Mouse (Mus musculus) neural tube, embryonic 11.5 days (tissue): ENCODE measurements around the gene Fbxo7. TPM values are rescaled to one million over a fixed set of nuclear protein-coding genes. Genes with fewer than 3 reads are reported as not detected.

Experiments used
- ATAC-seq: fragments of 200-750 bp; cut with Nextera tagmentation; 2 replicates; pipeline ENCODE4 v1.8.0; 2017; ENCODE audit warnings: moderate number of reproducible peaks, mild to moderate bottlenecking, moderate TSS enrichment, moderate library complexity; ENCODE audit not compliant: insufficient read depth, low FRiP score, low TSS enrichment
- DNase-seq: peaks from one replicate; pipeline ENCODE4 v3.0.0-alpha.2; 2015; ENCODE audit warnings: low spot score
- H3K27ac ChIP-seq: fragments of 300-500 bp; sonication (generic); 2 replicates; pipeline ENCODE4 v1.5.1; 2014; ENCODE audit warnings: low read depth, mild to moderate bottlenecking, low read length
- H3K27me3 ChIP-seq: fragments of 300-500 bp; sonication (generic); 2 replicates; pipeline ENCODE4 v1.6.1; 2014; ENCODE audit warnings: mild to moderate bottlenecking, low read length, mixed read lengths; ENCODE audit not compliant: control insufficient read depth, insufficient read depth
- H3K36me3 ChIP-seq: fragments of 300-500 bp; sonication (generic); 2 replicates; pipeline ENCODE4 v1.6.1; 2014; ENCODE audit warnings: mild to moderate bottlenecking, low read length, moderate library complexity, mixed read lengths; ENCODE audit not compliant: control insufficient read depth, insufficient read depth
- H3K4me1 ChIP-seq: fragments of 300-500 bp; sonication (generic); 2 replicates; pipeline ENCODE4 v1.6.1; 2014; ENCODE audit warnings: low read length, mixed read lengths; ENCODE audit not compliant: control insufficient read depth, insufficient read depth
- H3K4me2 ChIP-seq: fragments of 300-500 bp; sonication (generic); 2 replicates; pipeline ENCODE4 v1.6.1; 2014; ENCODE audit warnings: low read depth, mild to moderate bottlenecking, moderate library complexity
- H3K4me3 ChIP-seq: fragments of 300-500 bp; sonication (generic); 2 replicates; pipeline ENCODE4 v1.5.1; 2014; ENCODE audit warnings: low read depth, low read length
- H3K9ac ChIP-seq: fragments of 300-500 bp; sonication (generic); 2 replicates; pipeline ENCODE4 v1.6.1; 2014; ENCODE audit warnings: mild to moderate bottlenecking, low read length
- H3K9me3 ChIP-seq: fragments of 300-500 bp; sonication (generic); 2 replicates; pipeline ENCODE4 v1.6.1; 2016; ENCODE audit warnings: low read length; ENCODE audit not compliant: control insufficient read depth
- WGBS: fragments of 180-500 bp; shearing (Covaris S2); extraction: QIAGEN DNeasy Blood & Tissue Kit; methylation state at CpG from one replicate; pipeline ENCODE4 v1.1.7; 2014; 5-methylcytosine and 5-hydroxymethylcytosine counted together
- polyA plus RNA-seq: library from polyadenylated mRNA; unstranded; fragments of >200 nt; fragmentation: Nextera tagmentation; extraction: Ambion mirVana; gene quantifications from 2 replicates; pipeline ENCODE4 v1.2.1, GENCODE M21; 2014

The Fbxo7 gene
- polyA plus RNA-seq = 22.9 and 24.0 TPM in 2 replicates

DNA sequence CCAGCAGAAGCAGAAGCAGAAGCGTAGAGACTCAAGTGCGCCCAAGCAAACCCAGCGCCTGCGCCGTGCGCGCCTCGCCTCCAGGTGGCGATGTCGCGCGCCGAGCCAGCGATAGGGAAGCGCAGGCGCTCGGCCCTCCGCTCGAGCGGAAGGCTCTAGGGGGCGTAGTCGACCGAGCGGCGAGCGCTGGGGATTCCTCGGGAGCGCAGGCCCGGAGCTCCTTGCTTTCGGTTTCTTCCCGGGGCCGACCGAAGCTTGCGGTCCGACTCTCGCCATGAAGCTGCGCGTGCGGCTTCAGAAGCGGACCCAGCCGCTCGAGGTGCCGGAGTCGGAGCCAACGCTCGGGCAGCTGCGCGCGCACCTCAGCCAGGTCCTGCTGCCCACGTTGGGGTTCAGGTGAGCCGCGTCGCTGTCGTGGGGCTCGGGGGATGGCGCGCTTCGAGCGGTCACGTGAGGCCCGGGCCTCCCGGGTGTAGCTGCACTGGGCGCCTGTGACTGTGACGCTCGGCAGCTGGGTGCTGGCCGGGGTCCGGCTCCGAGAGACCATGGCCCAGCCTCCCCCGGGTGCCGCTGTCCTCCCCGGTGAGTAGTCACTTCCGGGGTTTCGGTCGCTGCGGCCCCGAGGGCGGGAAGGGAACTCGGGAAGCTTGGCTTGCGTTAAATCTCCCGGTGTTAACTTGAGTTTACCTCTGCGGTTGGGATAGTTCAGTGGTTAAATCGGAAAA, at the start of gene Fbxo7:
Fbxo7 (plus strand) TSS at position 224 of the 725 bp plus-strand sequence.
- WGBS = under 1% methylated on average over 80 of the region's 82 CpGs
- Histone ChIP-seq H3K27ac (peak within 1 kb of the TSS; percentile 60; the same call in 1 of the 2 replicates), H3K4me1 (no peaks in the 10 kb centered on the region), H3K36me3 (no peaks in the 10 kb centered on the region), H3K9me3 (no peaks in the 10 kb centered on the region), H3K4me3 (peak within 1 kb of the TSS; percentile 84), H3K27me3 (no peaks in the 10 kb centered on the region), H3K9ac (peak within 1 kb of the TSS; percentile 89), H3K4me2 (peak within 1 kb of the TSS; percentile 60)
- DNase-seq = peak; percentile 95
- peak; percentile 96 for ATAC-seq

DNA sequence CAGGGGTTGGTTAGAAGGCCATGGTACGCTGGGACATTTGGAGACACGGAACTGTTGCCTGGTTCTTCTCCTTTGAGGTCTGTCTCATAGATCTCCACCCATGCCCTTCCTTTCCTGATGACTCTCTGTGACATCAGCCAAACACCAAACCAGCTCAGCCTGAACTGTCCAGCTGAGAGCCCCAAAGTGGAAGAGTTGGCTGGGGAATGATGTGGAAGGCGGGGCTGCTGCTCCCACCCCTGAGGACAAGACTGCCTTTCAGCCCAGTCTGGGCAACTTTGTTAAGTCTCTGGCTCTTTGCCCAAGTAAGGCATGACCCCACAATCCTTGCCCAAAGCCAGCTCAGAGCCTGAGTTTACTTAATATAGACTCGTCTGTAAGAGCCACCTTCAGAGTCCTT, 48.9 kb upstream of the Fbxo7 start:
- Histone ChIP-seq H3K27ac (no peak overlapping the region), H3K9ac (no peak overlapping the region), H3K36me3 (no peaks in the 10 kb centered on the region), H3K27me3 (no peaks in the 10 kb centered on the region), H3K9me3 (no peaks in the 10 kb centered on the region), H3K4me3 (no peak overlapping the region), H3K4me2 (no peak overlapping the region), H3K4me1 (no peaks in the 10 kb centered on the region)
- no peak for ATAC-seq
- no peak for DNase-seq
- 86% methylated on average over 4 of the region's 4 CpGs for WGBS

DNA sequence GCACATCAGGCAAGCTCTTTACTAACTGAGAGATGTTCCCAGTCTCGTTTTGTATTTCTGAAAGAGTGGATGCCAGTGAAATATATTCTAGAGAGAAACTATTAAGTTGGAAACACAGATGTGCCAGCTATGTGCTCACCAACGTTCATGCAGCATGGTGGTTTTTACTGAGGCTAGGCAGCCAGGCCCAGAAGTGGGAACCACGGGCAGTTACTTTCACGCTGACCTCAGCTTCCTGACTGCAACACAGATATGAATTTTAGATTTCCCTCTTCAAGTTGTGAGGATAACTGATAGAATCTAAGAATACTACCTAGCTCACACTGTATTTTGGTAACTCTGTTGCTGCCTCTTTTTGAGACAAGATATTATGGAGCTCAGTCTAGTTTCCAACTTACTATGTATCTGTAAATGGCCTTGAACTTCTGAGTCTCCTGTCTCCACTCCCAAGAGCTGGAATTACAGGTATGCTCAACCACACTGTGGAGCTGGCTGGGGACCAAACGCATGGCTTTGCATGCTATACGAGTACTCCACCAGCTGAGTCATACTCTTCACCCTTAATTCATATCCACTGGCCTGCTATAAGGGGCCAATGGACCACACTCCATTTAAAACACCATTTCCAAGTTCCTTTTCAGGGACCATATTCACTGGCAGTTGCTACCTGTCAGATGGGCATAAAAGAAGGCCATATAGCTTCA, 32.2 kb upstream of the Fbxo7 start:
- H3K4me2 ChIP-seq = no peak overlapping the region
- H3K4me1 ChIP-seq = no peaks in the 10 kb centered on the region
- H3K36me3 ChIP-seq = no peaks in the 10 kb centered on the region
- H3K27ac ChIP-seq = no peak overlapping the region
- H3K27me3 ChIP-seq = no peaks in the 10 kb centered on the region
- 78% methylated on average over 6 of the region's 6 CpGs for WGBS
- H3K9me3 ChIP-seq = no peaks in the 10 kb centered on the region
- DNase-seq = no peak
- no peak overlapping the region for H3K4me3 ChIP-seq
- no peak for ATAC-seq
- no peak overlapping the region for H3K9ac ChIP-seq

DNA sequence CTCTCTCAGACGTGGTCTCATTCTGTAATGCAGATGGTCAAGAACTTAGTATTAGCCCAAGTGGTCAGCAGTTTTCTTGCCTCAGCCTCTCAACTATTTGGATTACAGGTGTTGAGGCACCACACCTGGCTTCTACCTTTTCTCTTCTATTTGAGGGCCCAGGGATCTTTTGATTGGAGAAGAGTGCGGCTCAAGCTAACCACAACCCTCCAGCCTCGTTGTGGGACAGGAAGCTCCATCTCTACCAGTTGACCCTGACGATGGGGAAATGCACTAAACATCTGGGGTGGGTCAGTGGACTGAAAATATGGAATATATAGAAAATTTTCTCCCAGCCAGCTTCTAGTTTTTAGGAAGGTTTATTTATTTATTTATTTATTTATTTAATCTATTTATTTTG, 29.4 kb upstream of the Fbxo7 start:
- no peak overlapping the region for H3K4me3 ChIP-seq
- H3K9me3 ChIP-seq = no peaks in the 10 kb centered on the region
- DNase-seq (no peak), ATAC-seq (no peak)
- no peak overlapping the region for H3K9ac ChIP-seq
- H3K36me3 ChIP-seq = no peaks in the 10 kb centered on the region
- WGBS = 89% methylated on average over 4 of the region's 4 CpGs
- no peak overlapping the region for H3K4me2 ChIP-seq
- no peak overlapping the region for H3K27ac ChIP-seq
- no peaks in the 10 kb centered on the region for H3K4me1 ChIP-seq
- no peaks in the 10 kb centered on the region for H3K27me3 ChIP-seq

DNA sequence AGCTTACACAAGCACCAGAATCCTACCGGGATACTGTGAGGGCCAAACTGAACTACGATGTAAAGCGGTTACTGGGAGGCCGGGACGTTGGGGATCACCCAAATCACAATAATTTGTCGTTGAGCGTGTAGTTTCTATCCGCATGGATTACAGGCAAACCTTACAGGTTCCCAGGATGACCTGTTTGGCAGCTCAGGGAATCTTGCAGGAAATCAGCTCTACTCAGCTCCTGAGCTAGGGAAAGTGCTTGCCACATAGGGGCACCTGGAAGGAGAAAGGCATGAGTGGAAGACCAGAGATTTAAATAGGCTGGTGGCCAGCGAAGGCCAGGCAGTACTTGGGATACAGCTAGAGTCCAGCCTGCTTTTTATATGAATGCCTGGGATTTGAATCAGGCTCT, 27.9 kb upstream of the Fbxo7 start:
- H3K4me1 ChIP-seq = no peaks in the 10 kb centered on the region
- no peaks in the 10 kb centered on the region for H3K27me3 ChIP-seq
- H3K4me3 ChIP-seq = no peak overlapping the region
- no peak overlapping the region for H3K4me2 ChIP-seq
- H3K9me3 ChIP-seq = no peaks in the 10 kb centered on the region
- H3K36me3 ChIP-seq = no peaks in the 10 kb centered on the region
- no peak overlapping the region for H3K9ac ChIP-seq
- ATAC-seq (no peak), DNase-seq (no peak)
- 91% methylated on average over 9 of the region's 9 CpGs for WGBS
- H3K27ac ChIP-seq = no peak overlapping the region

DNA sequence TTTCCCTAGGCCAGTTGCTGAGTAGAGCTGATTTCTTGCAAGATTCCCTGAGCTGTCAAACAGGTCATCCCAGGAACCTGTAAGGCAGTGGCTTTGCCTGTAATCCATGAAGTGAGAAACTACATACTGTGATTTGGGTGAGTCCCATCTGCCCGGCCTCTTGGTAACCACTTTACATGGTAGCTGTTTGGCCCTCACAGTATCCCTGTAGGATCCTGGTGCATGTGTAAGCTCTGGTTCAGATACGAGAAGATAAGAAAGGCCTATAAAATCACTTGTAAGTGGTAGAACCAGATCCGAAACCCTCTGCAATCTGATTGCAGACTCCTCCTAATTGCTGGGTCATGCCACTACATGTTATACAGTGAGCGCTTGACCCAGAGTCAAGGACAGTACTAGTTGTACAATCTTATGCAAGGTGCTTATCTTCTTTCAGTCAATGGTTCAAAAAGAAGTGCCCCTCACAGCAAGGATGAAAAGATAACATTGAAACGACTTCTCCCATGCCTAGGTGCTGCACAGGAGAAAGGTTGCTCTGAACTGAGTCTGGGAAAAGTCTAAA, 27.1 kb upstream of the Fbxo7 start:
- Histone ChIP-seq H3K36me3 (no peaks in the 10 kb centered on the region), H3K9ac (no peak overlapping the region), H3K9me3 (no peaks in the 10 kb centered on the region), H3K27me3 (no peaks in the 10 kb centered on the region), H3K4me2 (no peak overlapping the region), H3K4me1 (no peaks in the 10 kb centered on the region), H3K27ac (no peak overlapping the region), H3K4me3 (no peak overlapping the region)
- ATAC-seq (no peak), DNase-seq (no peak)
- 86% methylated on average over 5 of the region's 5 CpGs for WGBS

DNA sequence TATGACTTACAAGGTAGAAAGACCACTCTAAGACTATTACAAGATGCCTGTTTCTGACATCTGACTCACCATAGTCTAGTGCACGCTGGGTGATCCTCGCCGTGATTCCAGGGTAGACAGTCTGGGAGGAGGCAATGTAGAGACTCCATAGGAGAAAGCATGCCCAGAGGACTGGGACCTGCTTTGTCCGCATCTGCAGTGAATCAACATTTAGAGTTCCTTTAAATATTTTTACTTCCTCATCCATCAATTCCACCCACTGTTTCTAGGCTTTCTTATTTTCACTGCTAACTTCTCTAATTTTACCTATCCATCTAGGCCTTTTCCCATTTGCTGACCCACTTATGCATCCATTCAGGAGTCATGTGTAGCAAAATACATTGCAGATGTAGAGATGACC, 21.3 kb upstream of the Fbxo7 start:
- no peaks in the 10 kb centered on the region for H3K4me1 ChIP-seq
- WGBS = 89% methylated on average over 4 of the region's 4 CpGs
- no peak for ATAC-seq

DNA sequence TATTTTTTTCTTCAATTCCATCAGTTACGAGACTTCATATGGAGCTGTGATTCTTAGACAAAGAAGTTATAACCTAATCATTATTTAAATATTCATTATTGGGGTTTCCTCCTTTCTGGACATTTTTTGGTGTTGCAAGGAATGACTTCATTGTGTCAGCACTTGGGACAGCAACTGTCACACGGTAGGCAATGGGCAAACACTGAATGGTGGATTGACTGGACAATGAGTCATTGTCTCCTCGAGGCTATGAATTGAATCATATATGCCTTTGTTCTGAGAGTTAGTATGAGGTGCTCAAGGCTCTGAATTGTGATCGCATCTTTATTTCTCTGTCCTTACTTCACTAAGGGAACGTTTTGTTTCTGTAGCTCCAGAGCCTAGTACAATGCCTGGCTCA, 15.3 kb upstream of the Fbxo7 start:
- Histone ChIP-seq H3K9me3 (no peaks in the 10 kb centered on the region), H3K27me3 (no peaks in the 10 kb centered on the region), H3K4me1 (no peaks in the 10 kb centered on the region), H3K27ac (no peak overlapping the region), H3K4me2 (no peak overlapping the region), H3K9ac (no peak overlapping the region), H3K4me3 (no peak overlapping the region), H3K36me3 (no peaks in the 10 kb centered on the region)
- no peak for DNase-seq
- no peak for ATAC-seq
- WGBS = 71% methylated on average over 5 of the region's 5 CpGs

More for the DNA sequence above, 21.3 kb upstream of the Fbxo7 start:
- no peaks in the 10 kb centered on the region for H3K27me3 ChIP-seq
- H3K36me3 ChIP-seq = no peaks in the 10 kb centered on the region
- no peak overlapping the region for H3K4me3 ChIP-seq
- no peak overlapping the region for H3K4me2 ChIP-seq
- no peak for DNase-seq
- H3K9ac ChIP-seq = no peak overlapping the region
- no peaks in the 10 kb centered on the region for H3K9me3 ChIP-seq
- H3K27ac ChIP-seq = no peak overlapping the region
